Mouse (Mus musculus): Measurements from ENCODE around the gene H1foo. TPM values are rescaled to one million over a fixed set of nuclear protein-coding genes. Genes with fewer than 3 reads are reported as not detected.
A peak's percentile ranks its signal among the peaks of the same experiment; 100 is the strongest.

H1foo gene
- polyA plus RNA-seq, 1 experiment from 2014 or later: not detected

DNA sequence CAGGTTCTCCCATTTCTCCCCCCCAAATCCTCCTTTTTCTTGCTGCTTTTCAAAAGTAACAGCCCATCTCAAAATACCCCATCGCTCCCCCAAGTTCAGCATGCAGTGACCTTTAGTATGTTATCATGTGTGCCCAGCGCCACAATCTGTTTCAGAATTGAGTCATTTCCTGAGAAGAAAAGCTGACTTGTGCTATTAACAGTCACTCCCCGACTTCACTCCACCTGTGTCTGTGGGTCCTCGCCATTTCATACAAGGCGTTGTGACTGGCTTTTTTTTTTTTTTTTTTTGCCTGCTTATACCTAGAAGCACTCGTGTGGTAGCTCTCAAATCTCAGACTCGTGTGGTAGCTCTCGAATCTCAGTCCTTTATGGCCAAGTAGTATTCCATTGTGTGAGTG lies 895 bp downstream of the H1foo start:
- H3K9ac ChIP-seq (replicated peaks; ENCODE audit: low read length): no peak overlapping the region
- no peaks in the 10 kb centered on the region for H3K27me3 ChIP-seq (ENCODE audit: control insufficient read depth, insufficient read depth, low read length)
- no peak overlapping the region for H3K4me2 ChIP-seq (ENCODE audit: low read depth, low read length)
- 81% methylated on average over 8 of the region's 8 CpGs for WGBS
- no peaks in the 10 kb centered on the region for H3K9me3 ChIP-seq (replicated peaks; ENCODE audit: control insufficient read depth, low read length)
- no peak overlapping the region for H3K27ac ChIP-seq (replicated peaks; ENCODE audit: low read depth, low read length)
- no peak overlapping the region for H3K4me3 ChIP-seq (ENCODE audit: low read depth, low read length)
- ATAC-seq (replicated peaks; ENCODE audit: insufficient number of reproducible peaks, low FRiP score, low TSS enrichment, low read depth) (no peak), DNase-seq (ENCODE audit: low spot score) (no peak)
- H3K4me1 ChIP-seq (ENCODE audit: control insufficient read depth, insufficient read depth, low read length): no peaks in the 10 kb centered on the region
- H3K36me3 ChIP-seq (replicated peaks; ENCODE audit: control insufficient read depth, insufficient read depth, low read depth, low read length): no peaks in the 10 kb centered on the region

DNA sequence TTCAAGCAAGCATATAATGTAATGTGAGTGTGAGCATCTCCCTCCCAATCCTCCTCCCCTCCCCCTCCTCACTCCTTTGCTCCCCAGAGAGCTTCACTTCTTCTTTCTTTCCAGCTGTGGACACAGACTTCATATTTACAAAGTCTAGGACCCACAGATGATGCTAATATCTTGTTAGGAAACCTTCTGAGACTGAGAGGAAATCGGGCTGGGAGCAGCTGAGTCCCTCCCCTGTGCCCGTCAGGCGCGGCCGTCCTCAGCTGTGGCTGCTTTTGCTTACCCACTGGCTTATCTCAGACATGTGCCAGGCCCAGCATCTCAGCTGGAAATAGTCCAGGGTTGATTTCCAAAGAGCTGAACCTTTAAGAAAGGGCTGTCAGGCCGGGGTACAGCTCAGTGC lies 1.7 kb downstream of the H1foo start:
- Histone ChIP-seq H3K27me3 (ENCODE audit: control insufficient read depth, insufficient read depth, low read length) (no peaks in the 10 kb centered on the region), H3K27ac (replicated peaks; ENCODE audit: low read depth, low read length) (no peak overlapping the region), H3K36me3 (replicated peaks; ENCODE audit: control insufficient read depth, insufficient read depth, low read depth, low read length) (no peaks in the 10 kb centered on the region), H3K4me3 (ENCODE audit: low read depth, low read length) (no peak overlapping the region), H3K4me1 (ENCODE audit: control insufficient read depth, insufficient read depth, low read length) (no peaks in the 10 kb centered on the region), H3K9ac (replicated peaks; ENCODE audit: low read length) (no peak overlapping the region), H3K9me3 (replicated peaks; ENCODE audit: control insufficient read depth, low read length) (no peaks in the 10 kb centered on the region), H3K4me2 (ENCODE audit: low read depth, low read length) (no peak overlapping the region)
- ATAC-seq (replicated peaks; ENCODE audit: insufficient number of reproducible peaks, low FRiP score, low TSS enrichment, low read depth) (no peak), DNase-seq (ENCODE audit: low spot score) (no peak)
- 68% methylated on average over 6 of the region's 6 CpGs for WGBS

DNA sequence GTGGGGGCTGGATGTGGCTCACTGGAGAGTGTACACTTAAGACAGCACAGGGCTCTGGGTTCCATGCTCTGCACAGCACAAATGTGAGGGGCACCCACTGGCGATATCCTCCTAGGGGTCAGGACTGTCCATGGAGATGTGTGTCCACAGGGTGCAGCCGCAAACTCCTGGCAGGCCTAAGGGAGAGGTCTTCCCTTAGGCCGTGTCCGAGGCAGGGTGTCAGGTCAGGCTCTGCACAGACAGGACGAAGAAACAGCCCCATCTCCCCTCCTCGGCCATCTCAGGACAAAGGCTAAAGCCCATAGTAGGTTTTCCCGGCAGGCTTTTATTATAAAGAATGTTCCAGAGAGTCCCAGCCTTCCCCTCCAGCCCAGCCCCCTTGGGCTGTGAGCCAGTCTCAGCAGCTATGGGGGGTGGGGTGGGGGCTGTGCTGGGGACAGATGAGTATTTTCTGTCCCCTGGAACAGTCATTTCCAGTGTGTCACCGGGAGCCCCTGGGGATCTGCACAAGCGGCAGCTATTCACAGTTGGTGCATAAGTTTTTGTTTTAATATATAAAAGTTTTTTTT lies 9.9 kb downstream of the H1foo start:
- Histone ChIP-seq H3K9me3 (replicated peaks; ENCODE audit: control insufficient read depth, low read length) (no peaks in the 10 kb centered on the region), H3K4me1 (ENCODE audit: control insufficient read depth, insufficient read depth, low read length) (peaks cover 3% of the 10 kb centered on the region; the same call in 1 of the 2 replicates), H3K4me3 (ENCODE audit: low read depth, low read length) (no peak overlapping the region), H3K27me3 (ENCODE audit: control insufficient read depth, insufficient read depth, low read length) (no peaks in the 10 kb centered on the region), H3K36me3 (replicated peaks; ENCODE audit: control insufficient read depth, insufficient read depth, low read depth, low read length) (no peaks in the 10 kb centered on the region), H3K4me2 (ENCODE audit: low read depth, low read length) (no peak overlapping the region), H3K27ac (replicated peaks; ENCODE audit: low read depth, low read length) (no peak overlapping the region), H3K9ac (replicated peaks; ENCODE audit: low read length) (no peak overlapping the region)
- WGBS: 87% methylated on average over 9 of the region's 9 CpGs
- ATAC-seq (replicated peaks; ENCODE audit: insufficient number of reproducible peaks, low FRiP score, low TSS enrichment, low read depth) (no peak), DNase-seq (ENCODE audit: low spot score) (no peak)

DNA sequence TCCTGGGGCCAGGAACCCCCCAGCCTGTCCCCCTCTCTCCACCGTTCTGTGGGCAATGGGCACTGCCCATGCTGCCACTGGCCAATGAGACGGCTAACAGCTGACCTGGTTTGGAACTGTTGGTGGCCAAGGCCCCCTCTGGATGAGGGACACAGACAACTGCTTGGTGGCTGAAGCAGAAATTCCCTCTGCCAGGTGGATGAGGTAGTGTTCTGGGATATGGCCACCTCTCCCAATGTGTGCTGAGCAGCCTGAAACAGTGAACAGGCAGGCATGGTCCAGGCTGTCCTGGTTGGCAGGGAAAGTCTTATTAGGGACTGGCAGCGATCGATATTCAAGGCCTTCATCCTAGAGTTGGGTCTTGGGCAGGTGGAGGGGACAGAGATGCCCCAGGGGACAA lies 10.4 kb downstream of the H1foo start:
- no peak for ATAC-seq (replicated peaks; ENCODE audit: insufficient number of reproducible peaks, low FRiP score, low TSS enrichment, low read depth)
- DNase-seq (ENCODE audit: low spot score): no peak
- WGBS: 80% methylated on average over 4 of the region's 4 CpGs
- Histone ChIP-seq H3K36me3 (replicated peaks; ENCODE audit: control insufficient read depth, insufficient read depth, low read depth, low read length) (no peaks in the 10 kb centered on the region), H3K9ac (replicated peaks; ENCODE audit: low read length) (no peak overlapping the region), H3K4me1 (ENCODE audit: control insufficient read depth, insufficient read depth, low read length) (peaks cover 3% of the 10 kb centered on the region; the same call in 1 of the 2 replicates), H3K4me3 (ENCODE audit: low read depth, low read length) (no peak overlapping the region), H3K4me2 (ENCODE audit: low read depth, low read length) (no peak overlapping the region), H3K27me3 (ENCODE audit: control insufficient read depth, insufficient read depth, low read length) (no peaks in the 10 kb centered on the region), H3K9me3 (replicated peaks; ENCODE audit: control insufficient read depth, low read length) (no peaks in the 10 kb centered on the region), H3K27ac (replicated peaks; ENCODE audit: low read depth, low read length) (no peak overlapping the region)

DNA sequence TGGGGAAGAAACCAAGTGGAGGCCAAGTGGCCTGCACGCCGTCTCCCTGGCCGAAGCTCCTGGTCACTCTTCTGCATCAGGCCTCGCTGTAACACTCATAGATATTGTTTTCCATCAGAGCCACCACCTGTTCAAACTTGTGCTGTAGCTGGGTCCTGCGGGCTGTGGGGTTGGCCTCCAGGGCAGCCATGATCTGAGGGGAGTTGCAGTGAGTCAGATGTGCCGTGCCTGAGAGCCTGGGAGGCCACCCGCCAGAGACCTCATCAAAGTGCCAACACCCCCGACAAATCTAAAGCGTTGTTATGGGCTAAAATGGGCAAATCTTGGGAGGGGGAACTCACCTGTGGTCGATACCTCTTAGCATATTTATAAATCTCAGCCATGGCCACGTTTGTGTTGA lies 10.9 kb downstream of the H1foo start:
- Histone ChIP-seq H3K27me3 (ENCODE audit: control insufficient read depth, insufficient read depth, low read length) (no peaks in the 10 kb centered on the region), H3K4me2 (ENCODE audit: low read depth, low read length) (no peak overlapping the region), H3K4me3 (ENCODE audit: low read depth, low read length) (no peak overlapping the region), H3K4me1 (ENCODE audit: control insufficient read depth, insufficient read depth, low read length) (peaks cover 3% of the 10 kb centered on the region; the same call in 1 of the 2 replicates), H3K9me3 (replicated peaks; ENCODE audit: control insufficient read depth, low read length) (no peaks in the 10 kb centered on the region), H3K9ac (replicated peaks; ENCODE audit: low read length) (no peak overlapping the region), H3K27ac (replicated peaks; ENCODE audit: low read depth, low read length) (no peak overlapping the region), H3K36me3 (replicated peaks; ENCODE audit: control insufficient read depth, insufficient read depth, low read depth, low read length) (no peaks in the 10 kb centered on the region)
- DNase-seq (ENCODE audit: low spot score): no peak
- ATAC-seq (replicated peaks; ENCODE audit: insufficient number of reproducible peaks, low FRiP score, low TSS enrichment, low read depth): no peak
- 82% methylated on average over 11 of the region's 11 CpGs for WGBS

DNA sequence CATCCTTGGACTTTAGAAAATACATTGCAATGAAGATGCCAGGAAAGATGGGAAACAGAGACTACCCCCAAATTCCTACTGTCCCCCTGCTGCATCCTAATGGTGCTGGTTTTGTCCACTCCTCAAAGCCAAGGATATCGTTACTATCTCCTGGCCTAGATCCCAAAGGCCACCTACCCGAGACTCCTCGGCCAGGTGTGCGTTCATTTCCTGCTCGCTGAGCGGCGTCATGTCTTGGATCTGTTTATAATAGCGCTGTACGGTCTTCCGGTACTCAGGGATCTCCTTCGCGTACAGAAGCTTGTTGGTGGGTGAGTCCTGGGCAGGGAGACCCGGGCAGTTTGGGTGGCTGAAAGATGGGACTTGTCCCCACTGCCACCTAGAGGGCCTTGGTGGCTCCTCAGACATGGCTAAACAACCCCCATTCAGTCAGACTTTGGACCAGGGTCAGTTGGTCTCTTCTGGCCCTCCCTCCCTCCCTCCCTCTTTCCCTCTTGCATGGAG lies 11.7 kb downstream of the H1foo start:
- Histone ChIP-seq H3K27ac (replicated peaks; ENCODE audit: low read depth, low read length) (no peak overlapping the region), H3K4me1 (ENCODE audit: control insufficient read depth, insufficient read depth, low read length) (peaks cover 3% of the 10 kb centered on the region; the same call in 1 of the 2 replicates), H3K9ac (replicated peaks; ENCODE audit: low read length) (no peak overlapping the region), H3K27me3 (ENCODE audit: control insufficient read depth, insufficient read depth, low read length) (no peaks in the 10 kb centered on the region), H3K4me2 (ENCODE audit: low read depth, low read length) (no peak overlapping the region), H3K9me3 (replicated peaks; ENCODE audit: control insufficient read depth, low read length) (no peaks in the 10 kb centered on the region), H3K4me3 (ENCODE audit: low read depth, low read length) (no peak overlapping the region), H3K36me3 (replicated peaks; ENCODE audit: control insufficient read depth, insufficient read depth, low read depth, low read length) (no peaks in the 10 kb centered on the region)
- DNase-seq (ENCODE audit: low spot score) (no peak), ATAC-seq (replicated peaks; ENCODE audit: insufficient number of reproducible peaks, low FRiP score, low TSS enrichment, low read depth) (no peak)
- WGBS: 89% methylated on average over 13 of the region's 13 CpGs

DNA sequence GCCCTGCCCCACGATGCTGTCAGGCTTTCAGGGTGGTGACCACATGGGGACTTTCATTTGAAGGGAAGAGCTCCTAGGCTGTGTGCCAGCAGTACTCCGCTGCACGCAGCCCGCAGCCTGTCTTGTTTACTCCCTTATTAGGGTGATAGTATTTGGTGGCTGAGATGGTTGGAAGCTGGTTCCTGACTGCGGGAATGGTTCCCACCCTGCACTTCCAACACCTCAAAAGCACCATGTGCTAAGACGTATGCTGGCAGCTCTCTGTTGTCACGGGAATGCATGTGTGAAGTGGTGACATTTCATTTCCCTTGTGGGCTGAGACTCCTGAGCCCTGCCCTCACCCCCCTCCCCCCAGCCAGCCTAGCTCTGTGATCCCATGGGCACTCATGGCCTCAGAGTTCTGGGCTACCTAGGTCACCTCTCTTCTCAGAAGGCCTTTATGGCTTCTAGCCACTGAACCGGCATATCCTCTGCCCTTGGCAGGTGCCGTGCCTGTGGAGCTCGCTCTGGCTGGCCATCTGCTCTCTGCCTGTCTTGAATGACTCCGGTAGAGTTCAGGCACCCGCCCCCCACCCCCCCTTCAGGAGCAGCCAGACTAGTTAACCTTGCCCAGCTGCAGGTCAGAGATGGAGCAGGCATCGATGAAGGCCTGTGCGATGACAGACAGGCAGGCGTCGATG lies 12.3 kb downstream of the H1foo start:
- Histone ChIP-seq H3K4me2 (ENCODE audit: low read depth, low read length) (no peak overlapping the region), H3K4me1 (ENCODE audit: control insufficient read depth, insufficient read depth, low read length) (peaks cover 3% of the 10 kb centered on the region; the same call in 1 of the 2 replicates), H3K9me3 (replicated peaks; ENCODE audit: control insufficient read depth, low read length) (no peaks in the 10 kb centered on the region), H3K4me3 (ENCODE audit: low read depth, low read length) (no peak overlapping the region), H3K36me3 (replicated peaks; ENCODE audit: control insufficient read depth, insufficient read depth, low read depth, low read length) (no peaks in the 10 kb centered on the region), H3K27me3 (ENCODE audit: control insufficient read depth, insufficient read depth, low read length) (no peaks in the 10 kb centered on the region), H3K9ac (replicated peaks; ENCODE audit: low read length) (no peak overlapping the region), H3K27ac (replicated peaks; ENCODE audit: low read depth, low read length) (no peak overlapping the region)
- peak; percentile 24 for DNase-seq (ENCODE audit: low spot score)
- 0 out of 2 replicates have a peak, but pooled peaks have one; percentile 5 for ATAC-seq (replicated peaks; ENCODE audit: insufficient number of reproducible peaks, low FRiP score, low TSS enrichment, low read depth)
- WGBS: 37% methylated on average over 16 of the region's 16 CpGs

DNA sequence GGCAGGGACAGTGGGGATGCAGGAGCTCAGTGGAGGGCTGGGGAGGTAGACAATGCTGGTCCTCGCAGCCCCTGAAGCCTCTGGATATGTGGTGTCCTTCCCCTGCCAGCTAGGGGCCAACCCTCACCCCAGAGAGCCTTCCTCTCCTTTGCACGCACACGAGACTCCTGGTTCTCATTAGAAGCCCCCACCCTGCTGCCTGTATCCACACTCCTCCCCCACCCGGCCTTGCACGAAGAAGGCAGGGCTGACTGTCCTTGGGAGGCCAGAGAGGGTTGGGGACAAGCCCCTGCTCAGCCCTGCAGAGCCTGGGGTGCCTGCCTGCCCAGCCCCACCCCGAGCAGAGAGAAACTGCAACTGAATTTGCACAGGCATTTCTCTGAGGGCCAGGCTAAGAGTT lies 12.9 kb downstream of the H1foo start:
- H3K4me3 ChIP-seq (ENCODE audit: low read depth, low read length): no peak overlapping the region
- no peak overlapping the region for H3K27ac ChIP-seq (replicated peaks; ENCODE audit: low read depth, low read length)
- H3K9me3 ChIP-seq (replicated peaks; ENCODE audit: control insufficient read depth, low read length): no peaks in the 10 kb centered on the region
- WGBS: 22% methylated on average over 6 of the region's 6 CpGs
- ATAC-seq (replicated peaks; ENCODE audit: insufficient number of reproducible peaks, low FRiP score, low TSS enrichment, low read depth) (0 out of 2 replicates have a peak, but pooled peaks have one; percentile 25), DNase-seq (ENCODE audit: low spot score) (peak; percentile 63)
- H3K36me3 ChIP-seq (replicated peaks; ENCODE audit: control insufficient read depth, insufficient read depth, low read depth, low read length): no peaks in the 10 kb centered on the region
- H3K27me3 ChIP-seq (ENCODE audit: control insufficient read depth, insufficient read depth, low read length): no peaks in the 10 kb centered on the region; the same call in 1 of the 2 replicates
- H3K4me2 ChIP-seq (ENCODE audit: low read depth, low read length): no peak overlapping the region
- H3K9ac ChIP-seq (replicated peaks; ENCODE audit: low read length): 0 out of 2 replicates have a peak overlapping the region, but pooled peaks have one; percentile 26
- H3K4me1 ChIP-seq (ENCODE audit: control insufficient read depth, insufficient read depth, low read length): peaks cover 3% of the 10 kb centered on the region; the same call in 1 of the 2 replicates
